Mouse (Mus musculus) MEL (cell line): ENCODE measurements at regions not wholly inside any gene's neighbourhood (a gene's known extent, or its start where the extent isn't known, plus 50 kb on each side); places are given as distances from the start of the nearest gene placed in this dataset.

Experiments used
- CTCF ChIP-seq, 3 experiments: IDR thresholded peaks in 2 of 3; conservative IDR thresholded peaks in 1 of 3; 2 replicates each; pipeline ENCODE4 v1.5.1; 2011 to 2012; ENCODE audit warnings: low read length in 3 of 3, low read depth in 2 of 3, mild to moderate bottlenecking in 2 of 3, improper control_type of control experiment in 1 of 3, inconsistent platforms in 1 of 3, mixed read lengths in 1 of 3, moderate library complexity in 1 of 3; ENCODE audit not compliant: control insufficient read depth in 1 of 3, insufficient read depth in 1 of 3, poor library complexity in 1 of 3, severe bottlenecking in 1 of 3
- POLR2A ChIP-seq, 2 experiments: IDR thresholded peaks; 2 replicates each; pipeline ENCODE4 v1.6.1; 2011 to 2012; ENCODE audit warnings: low read length in 2 of 2, mild to moderate bottlenecking in 2 of 2, control low read depth in 1 of 2, improper control_type of control experiment in 1 of 2, low read depth in 1 of 2, moderate library complexity in 1 of 2; ENCODE audit not compliant: control insufficient read depth in 1 of 2, insufficient read depth in 1 of 2, poor library complexity in 1 of 2
- RAD21 ChIP-seq: IDR thresholded peaks from 2 replicates; pipeline ENCODE4 v1.6.1; 2011; ENCODE audit warnings: mild to moderate bottlenecking, low read depth, low read length, improper control_type of control experiment

DNA sequence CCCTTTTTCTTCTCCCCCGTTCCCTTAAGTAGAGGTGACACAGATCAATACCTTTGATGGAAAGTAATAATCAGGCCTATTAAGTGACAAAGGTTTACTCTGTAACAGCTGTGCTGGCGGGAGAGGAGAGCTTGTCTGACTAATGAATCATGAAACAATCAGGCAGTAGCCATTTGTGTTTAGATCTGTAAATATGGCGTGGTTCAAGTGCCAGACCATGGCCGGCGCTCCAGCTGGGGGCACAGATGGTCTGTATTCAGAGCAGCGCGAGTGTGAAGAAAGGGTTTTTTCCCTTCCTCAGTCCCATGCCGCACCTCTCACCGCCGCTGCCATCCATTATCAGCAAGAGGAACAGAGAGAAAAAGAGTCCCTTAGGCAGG lies 83.9 kb upstream of the Paqr3 start:
- TF ChIP-seq CTCF (IDR thresholded peaks at IDR 0.05 in 2 of 3, conservative IDR thresholded peaks at IDR 0.05 in 1 of 3; ENCODE audit: control insufficient read depth in 1 of 3, insufficient read depth in 1 of 3, low read depth in 2 of 3, low read length in 3 of 3, poor library complexity in 1 of 3, severe bottlenecking in 1 of 3): no peak
- no peak for TF ChIP-seq POLR2A (IDR thresholded peaks at IDR 0.05; ENCODE audit: control insufficient read depth in 1 of 2, insufficient read depth in 1 of 2, low read depth in 1 of 2, low read length in 2 of 2, poor library complexity in 1 of 2)
- TF ChIP-seq RAD21: no peak
